Mouse (Mus musculus) cerebellum, adult 11 months (tissue): ENCODE data around the gene Nav3.
"Not testable (repeated sequence)": the region's sequence is repeated elsewhere in the genome, so short reads cannot be mapped to it uniquely, and the experiment has no call there.

Experiments
- DNase-seq: peaks from one replicate; pipeline ENCODE4 v3.0.0; 2022

The Nav3 gene

DNA sequence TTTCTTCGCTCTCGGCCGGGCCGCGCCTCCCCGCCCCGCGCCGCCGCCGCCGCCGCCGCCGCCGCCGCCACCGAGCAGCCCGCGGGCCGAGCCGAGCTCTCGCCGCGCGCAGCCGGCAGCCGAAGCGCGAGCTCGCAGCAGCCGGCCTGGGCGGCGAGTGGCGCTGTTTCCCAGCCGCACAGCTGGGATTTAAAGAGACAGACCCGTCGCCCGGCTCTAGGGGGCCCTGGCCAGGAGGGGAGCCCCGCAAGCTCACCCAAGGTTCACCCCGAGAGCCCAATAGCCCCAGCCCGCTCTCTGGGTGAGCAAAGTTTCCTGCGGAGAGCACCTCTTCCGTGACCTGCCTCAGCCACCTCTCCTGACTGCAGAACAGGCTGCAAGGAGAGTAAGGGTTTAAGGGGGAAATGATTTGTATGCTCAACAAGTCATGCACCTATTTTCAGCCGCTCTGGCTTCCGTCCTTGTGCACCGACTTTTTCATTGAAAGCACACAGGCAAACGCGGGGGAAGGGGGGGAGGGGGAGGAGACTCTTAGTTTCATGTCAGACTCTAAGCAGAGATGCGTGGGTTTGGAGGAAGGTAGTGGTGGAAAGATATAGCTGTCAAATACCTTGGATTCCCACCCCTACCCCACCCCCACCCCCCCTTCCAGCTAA lies at the start of gene Nav3:
Gene Nav3, minus strand, starts transcription at position 367 of the 656 bp plus-strand sequence.
- DNase-seq, result peak; percentile 64

DNA sequence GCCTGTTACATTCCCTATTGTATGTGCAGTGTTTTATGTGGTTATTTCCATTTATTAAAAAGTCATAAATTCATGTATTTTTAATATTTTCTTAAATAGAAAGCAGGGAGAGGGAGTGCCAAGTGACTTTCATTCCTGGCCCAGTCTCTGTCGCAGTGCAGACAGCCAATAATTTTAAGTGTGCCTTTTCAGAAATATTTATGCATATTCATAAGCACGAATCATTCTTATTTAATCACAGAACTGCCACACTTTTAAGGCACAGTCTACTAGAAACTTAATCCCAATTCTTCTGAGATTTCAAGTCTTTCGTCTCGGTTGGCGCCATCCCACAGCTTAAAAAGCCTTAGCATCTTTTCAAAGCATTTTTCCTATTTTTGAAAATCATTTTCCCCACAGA lies 29.3 kb upstream of the Nav3 start:
- DNase-seq, result no peak

GRCm38 (mm10) chr10:110484822-110485221 lies 28.8 kb upstream of the Nav3 start:
- no peak for DNase-seq

DNA sequence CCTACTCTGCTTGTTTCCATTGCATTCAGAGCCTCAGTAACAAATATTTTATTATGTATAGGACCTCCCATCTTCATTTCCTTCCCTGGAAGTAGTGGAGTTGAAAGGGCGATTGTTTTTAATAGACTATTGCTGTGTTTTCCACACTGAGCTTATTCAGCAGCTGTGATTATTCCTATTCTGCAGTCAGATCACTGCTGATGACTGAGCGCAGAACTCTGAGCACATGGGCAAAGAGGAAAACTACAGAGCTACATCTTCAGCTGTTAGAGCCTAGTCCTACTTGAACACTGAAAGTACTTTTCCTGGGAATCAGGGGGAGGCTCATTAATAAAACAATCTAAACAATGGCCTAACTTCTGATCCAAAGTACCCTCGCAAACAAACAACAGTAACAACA lies 23.2 kb upstream of the Nav3 start:
- DNase-seq, result no peak

GRCm38 (mm10) chr10:110477689-110478314 lies 21.8 kb upstream of the Nav3 start:
- no peak for DNase-seq

DNA sequence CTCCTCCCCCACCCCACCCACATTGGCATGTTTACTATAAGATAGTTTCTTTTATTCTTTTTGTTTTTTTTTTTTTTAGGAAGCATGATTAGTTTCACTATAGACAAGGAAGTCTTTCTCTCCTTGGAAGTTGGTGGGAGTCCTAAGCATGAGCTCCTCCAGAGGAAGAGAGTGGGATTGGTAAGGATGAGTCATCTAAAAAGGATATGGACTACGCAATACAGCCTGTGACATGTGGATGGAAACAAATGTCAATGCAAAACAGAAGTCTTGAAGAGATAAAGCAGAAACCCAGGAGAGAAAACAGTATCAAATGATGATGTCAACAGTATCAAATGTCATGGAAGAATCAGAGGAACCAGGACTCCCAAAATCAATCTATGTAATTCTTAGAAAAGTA lies 18.1 kb upstream of the Nav3 start:
- no peak for DNase-seq

- DNase-seq, result no peak
Observed at GRCm38 (mm10) chr10:110469445-110469844, 13.4 kb upstream of the Nav3 start.

DNA sequence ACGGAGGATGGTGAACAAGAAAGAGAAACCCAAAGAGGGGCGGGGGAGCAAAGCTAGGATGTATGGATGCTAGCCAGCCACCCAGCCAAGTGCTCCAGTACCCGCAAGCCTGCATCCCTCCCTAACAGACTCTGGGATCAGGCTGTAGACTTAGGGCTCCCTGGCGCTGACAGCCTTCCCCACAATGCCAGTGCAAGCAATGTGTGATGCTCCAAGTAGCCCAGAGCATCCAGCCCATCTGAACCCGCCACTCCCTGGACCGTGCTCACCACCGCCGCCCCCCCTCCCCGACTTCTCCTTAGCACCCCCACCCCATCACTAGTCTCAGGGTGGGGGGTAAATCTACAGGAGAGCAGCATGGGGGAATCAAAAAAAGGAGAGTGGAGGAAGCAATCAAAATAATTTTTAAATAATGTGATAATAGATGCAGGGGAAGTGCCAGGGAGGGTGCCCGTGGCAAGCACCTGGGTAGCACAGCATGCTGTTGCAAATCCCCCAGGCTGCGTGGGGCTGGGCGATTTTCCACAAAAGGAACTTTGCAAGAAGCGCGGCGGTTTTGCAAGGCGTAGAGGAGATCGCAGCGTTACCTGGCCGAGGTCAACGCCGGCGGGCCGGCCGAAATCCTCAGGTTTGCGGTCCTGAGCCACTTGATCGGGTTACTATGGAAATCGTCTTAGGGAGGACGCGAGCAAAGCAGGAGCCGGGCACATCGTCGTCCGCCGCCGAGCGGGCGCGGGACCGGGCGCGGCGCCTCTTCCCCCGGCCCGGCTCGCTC lies 754 bp downstream of the Nav3 start:
- DNase-seq, result peak; percentile 46

DNA sequence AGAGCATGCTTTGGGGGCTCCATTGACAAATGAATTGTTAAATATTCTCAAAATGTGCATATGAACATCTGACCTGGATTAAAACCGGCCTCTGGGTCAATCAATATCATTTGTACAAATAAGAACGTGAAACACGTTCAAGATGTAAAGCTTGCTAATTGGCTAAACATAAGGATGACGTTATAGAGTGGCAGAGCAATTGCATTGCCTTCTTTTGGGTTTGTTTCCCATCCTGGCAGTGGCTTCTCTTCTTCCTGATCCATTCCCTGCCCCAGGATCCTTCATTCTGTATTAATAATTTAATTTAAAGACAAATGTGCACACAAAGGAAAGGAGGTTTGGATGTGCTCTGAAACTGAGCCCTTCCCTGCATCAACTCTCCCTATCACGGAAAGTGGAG lies 2.4 kb downstream of the Nav3 start:
- no peak for DNase-seq

DNA sequence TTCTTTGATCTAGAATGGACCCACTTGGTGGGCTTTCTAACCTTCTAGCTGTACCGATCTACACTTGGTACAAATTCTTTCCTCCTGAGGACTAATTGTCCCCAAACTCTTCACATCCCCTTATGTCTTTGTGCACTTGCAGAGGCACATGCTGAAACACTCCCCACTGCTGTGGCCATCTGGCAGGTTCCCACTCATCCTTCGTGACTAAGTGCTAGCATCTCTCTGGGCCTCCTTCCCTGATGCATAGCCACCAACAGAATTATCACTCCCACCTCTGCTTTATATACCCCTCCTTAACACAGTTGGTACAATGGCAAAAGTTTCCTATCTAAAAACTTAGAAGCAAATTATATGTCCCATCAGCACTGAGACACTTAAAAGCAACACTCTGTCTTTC lies 15.6 kb downstream of the Nav3 start:
- no peak for DNase-seq

GRCm38 (mm10) chr10:110431078-110431477 lies 24.9 kb downstream of the Nav3 start:
- no peak for DNase-seq

DNA sequence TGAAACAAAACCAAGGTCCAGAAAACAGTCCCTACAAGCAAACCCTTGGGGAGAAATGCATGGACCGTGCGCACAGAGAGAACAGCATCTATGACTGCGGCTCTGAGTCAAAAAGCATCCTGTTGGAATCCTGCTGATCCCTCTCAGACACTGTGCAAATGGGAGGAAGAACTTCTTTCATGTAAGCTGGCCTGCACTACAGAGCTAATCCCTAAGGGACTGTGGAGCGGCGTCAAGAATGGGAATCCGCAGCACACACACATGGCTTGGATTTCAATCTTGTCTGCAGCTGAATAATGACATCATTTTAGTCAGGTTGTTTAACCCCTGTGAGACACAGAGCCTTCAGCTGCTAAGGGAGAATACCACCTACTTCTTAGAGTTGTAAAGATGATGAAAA lies 26.4 kb downstream of the Nav3 start:
- no peak for DNase-seq

DNA sequence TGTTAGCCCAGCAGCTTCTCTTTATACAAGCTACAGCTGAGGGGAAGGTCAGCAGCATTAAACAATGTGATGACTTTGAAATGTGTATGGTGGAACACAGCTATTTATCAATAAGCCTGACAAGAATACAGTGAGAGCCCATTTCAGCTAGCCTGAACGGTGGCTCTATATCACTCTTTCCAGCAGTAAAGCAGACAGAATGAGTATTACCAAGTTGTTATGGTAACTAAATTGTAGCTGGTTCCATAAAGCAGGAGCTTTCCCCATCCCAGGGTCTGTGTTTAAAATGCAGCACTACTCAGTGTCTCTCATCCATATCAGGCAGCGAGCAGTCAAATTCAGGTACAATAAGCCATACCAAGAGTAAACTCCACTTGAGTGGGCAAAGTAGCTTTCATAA lies 27.0 kb downstream of the Nav3 start:
- no peak for DNase-seq

DNA sequence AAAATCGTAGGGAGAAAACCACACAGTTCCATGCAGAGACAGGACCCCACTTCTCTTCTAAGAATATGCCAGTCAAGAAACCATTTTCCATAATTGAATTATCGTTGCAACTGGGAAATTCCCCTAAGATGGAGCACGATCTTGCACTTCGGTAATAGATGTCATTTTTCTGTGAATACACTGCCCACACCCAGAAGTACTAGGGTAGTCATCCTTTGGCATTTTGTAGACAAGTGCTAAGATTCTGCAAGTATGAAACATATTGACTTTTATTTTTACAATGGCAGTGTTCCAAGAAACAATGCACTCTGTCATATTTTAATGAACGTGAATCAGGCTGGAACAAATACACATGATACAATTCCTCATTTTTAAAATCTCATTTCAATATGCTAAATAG lies 34.5 kb downstream of the Nav3 start:
- no peak for DNase-seq

DNA sequence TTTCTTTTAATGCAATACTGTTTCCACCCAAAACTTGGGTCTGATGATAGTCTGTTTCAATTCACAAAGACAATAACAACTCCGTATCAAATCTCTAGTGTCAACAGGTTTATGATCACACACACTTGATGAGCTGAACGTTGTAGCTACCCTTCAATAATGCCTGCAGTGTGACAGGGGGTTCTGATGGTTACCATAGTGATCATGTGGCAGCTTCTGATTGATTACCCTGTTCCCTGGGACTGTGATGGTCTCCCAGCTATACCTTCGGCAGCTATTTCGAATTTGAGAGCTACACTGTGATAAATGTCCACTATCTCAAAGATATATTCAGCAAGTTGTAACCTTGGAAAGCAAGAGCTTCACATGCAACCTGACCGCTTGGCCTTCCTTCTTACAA lies 39.0 kb downstream of the Nav3 start:
- DNase-seq, result no peak

GRCm38 (mm10) chr10:110415624-110416023 lies 40.4 kb downstream of the Nav3 start:
- DNase-seq, result no peak

GRCm38 (mm10) chr10:110413281-110413897 lies 42.6 kb downstream of the Nav3 start:
- no peak for DNase-seq

GRCm38 (mm10) chr10:110402950-110403349 lies 53.1 kb downstream of the Nav3 start:
- DNase-seq, result no peak

DNA sequence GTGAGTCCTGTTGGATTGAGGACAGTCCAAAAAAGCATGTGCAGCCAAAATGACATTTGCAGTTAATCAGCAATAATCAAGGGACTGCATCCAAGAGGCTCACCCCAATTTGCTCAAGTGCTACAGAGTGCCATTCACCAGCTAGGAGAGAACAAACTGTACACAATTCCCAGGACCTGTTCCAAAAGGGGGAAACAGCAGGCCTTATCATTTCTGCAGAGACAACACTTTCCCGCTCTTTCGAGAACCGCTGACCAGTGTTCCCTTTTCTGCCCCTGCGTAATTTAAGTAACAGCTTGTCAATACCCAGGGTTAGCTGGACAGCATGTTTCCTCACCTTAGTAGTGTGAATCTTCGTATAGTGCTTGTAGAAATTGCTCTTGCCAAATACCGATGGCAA lies 55.4 kb downstream of the Nav3 start:
- DNase-seq, result no peak

- no peak for DNase-seq
Observed at GRCm38 (mm10) chr10:110398643-110399042, 57.4 kb downstream of the Nav3 start.

GRCm38 (mm10) chr10:110386476-110387197 lies 69.4 kb downstream of the Nav3 start:
- DNase-seq, result no peak

- not testable (repeated sequence) for DNase-seq
Observed at GRCm38 (mm10) chr10:110383506-110384229, 72.3 kb downstream of the Nav3 start.
